Mouse (Mus musculus) liver, embryonic 15.5 days (tissue): ENCODE measurements around the gene Lrrc28. TPM values are rescaled to one million over a fixed set of nuclear protein-coding genes. Genes with fewer than 3 reads are reported as not detected.

Experiments used
- ATAC-seq: fragments of 200-750 bp; cut with Nextera tagmentation; 2 replicates; pipeline ENCODE4 v1.8.0; 2017; ENCODE audit warnings: moderate number of reproducible peaks, mild to moderate bottlenecking, moderate library complexity; ENCODE audit not compliant: insufficient read depth
- H3K27ac ChIP-seq: fragments of 300-500 bp; sonication (generic); replicated peaks from 2 replicates; pipeline ENCODE4 v1.5.1; 2015; ENCODE audit warnings: mild to moderate bottlenecking, inconsistent platforms
- H3K27me3 ChIP-seq: fragments of 300-500 bp; sonication (generic); 2 replicates; pipeline ENCODE4 v1.6.1; 2015; ENCODE audit warnings: mild to moderate bottlenecking, inconsistent platforms
- H3K36me3 ChIP-seq: fragments of 300-500 bp; sonication (generic); replicated peaks from 2 replicates; pipeline ENCODE4 v1.6.1; 2015; ENCODE audit warnings: moderate library complexity, mild to moderate bottlenecking, inconsistent platforms
- H3K4me1 ChIP-seq: fragments of 300-500 bp; sonication (generic); replicated peaks from 2 replicates; pipeline ENCODE4 v1.6.1; 2015; ENCODE audit warnings: inconsistent platforms
- H3K4me2 ChIP-seq: fragments of 300-500 bp; sonication (generic); 2 replicates; pipeline ENCODE4 v1.6.1; 2015; ENCODE audit warnings: moderate library complexity, mild to moderate bottlenecking, inconsistent platforms
- H3K4me3 ChIP-seq: fragments of 300-500 bp; sonication (generic); replicated peaks from 2 replicates; pipeline ENCODE4 v1.5.1; 2015; ENCODE audit warnings: mild to moderate bottlenecking, inconsistent platforms
- H3K9ac ChIP-seq: fragments of 300-500 bp; sonication (generic); 2 replicates; pipeline ENCODE4 v1.6.1; 2015; ENCODE audit warnings: moderate library complexity, mild to moderate bottlenecking, inconsistent platforms
- H3K9me3 ChIP-seq: fragments of 300-500 bp; sonication (generic); replicated peaks from 2 replicates; pipeline ENCODE4 v1.6.1; 2016; ENCODE audit warnings: inconsistent platforms
- WGBS: fragments of 180-500 bp; shearing (Covaris S2); methylation state at CpG from one replicate; pipeline ENCODE4 v1.1.7; 2015; ENCODE audit warnings: mixed read lengths; ENCODE audit not compliant: insufficient replicate concordance; 5-methylcytosine and 5-hydroxymethylcytosine counted together
- polyA plus RNA-seq: library from polyadenylated mRNA; unstranded; fragments of >200 nt; fragmentation: Nextera tagmentation; extraction: Ambion mirVana; gene quantifications from 2 replicates; pipeline ENCODE4 v1.2.1, GENCODE M21; 2015

The Lrrc28 gene
- polyA plus RNA-seq, 1 experiment from 2014 or later, result 7.9 TPM

GRCm38 (mm10) chr7:67617646-67618045 lies 27.4 kb downstream of the Lrrc28 start:
- Histone ChIP-seq H3K4me2 (no peak overlapping the region), H3K27me3 (no peaks in the 10 kb centered on the region), H3K9me3 (no peaks in the 10 kb centered on the region), H3K4me3 (no peak overlapping the region), H3K9ac (no peak overlapping the region), H3K4me1 (no peaks in the 10 kb centered on the region), H3K36me3 (no peaks in the 10 kb centered on the region), H3K27ac (no peak overlapping the region)
- no peak for ATAC-seq
- WGBS, result 73% methylated on average over 10 of the region's 10 CpGs

GRCm38 (mm10) chr7:67616890-67617289 lies 28.2 kb downstream of the Lrrc28 start:
- Histone ChIP-seq H3K4me1 (no peaks in the 10 kb centered on the region), H3K9ac (no peak overlapping the region), H3K27me3 (no peaks in the 10 kb centered on the region), H3K27ac (no peak overlapping the region), H3K36me3 (no peaks in the 10 kb centered on the region), H3K4me2 (no peak overlapping the region), H3K9me3 (no peaks in the 10 kb centered on the region), H3K4me3 (no peak overlapping the region)
- no peak for ATAC-seq
- 61% methylated on average over 4 of the region's 4 CpGs for WGBS

- WGBS, result 62% methylated on average over 7 of the region's 7 CpGs
- no peak overlapping the region for H3K4me2 ChIP-seq
- H3K27ac ChIP-seq, result no peak overlapping the region
- no peak for ATAC-seq
- H3K4me3 ChIP-seq, result no peak overlapping the region
- H3K9me3 ChIP-seq, result no peaks in the 10 kb centered on the region
- no peaks in the 10 kb centered on the region for H3K4me1 ChIP-seq
- H3K36me3 ChIP-seq, result no peaks in the 10 kb centered on the region
- no peak overlapping the region for H3K9ac ChIP-seq
- H3K27me3 ChIP-seq, result no peaks in the 10 kb centered on the region
Measured at GRCm38 (mm10) chr7:67614464-67614861, 30.6 kb downstream of the Lrrc28 start.

- Histone ChIP-seq H3K4me1 (no peaks in the 10 kb centered on the region), H3K27me3 (no peaks in the 10 kb centered on the region), H3K27ac (no peak overlapping the region), H3K4me2 (no peak overlapping the region), H3K9me3 (no peaks in the 10 kb centered on the region), H3K4me3 (no peak overlapping the region), H3K36me3 (no peaks in the 10 kb centered on the region), H3K9ac (no peak overlapping the region)
- 61% methylated on average over 10 of the region's 10 CpGs for WGBS
- no peak for ATAC-seq
Measured at GRCm38 (mm10) chr7:67613795-67614463, 31.1 kb downstream of the Lrrc28 start.

- Histone ChIP-seq H3K4me1 (no peaks in the 10 kb centered on the region), H3K4me2 (no peak overlapping the region), H3K27me3 (no peaks in the 10 kb centered on the region), H3K4me3 (no peak overlapping the region), H3K27ac (no peak overlapping the region), H3K9ac (no peak overlapping the region), H3K36me3 (no peaks in the 10 kb centered on the region), H3K9me3 (no peaks in the 10 kb centered on the region)
- WGBS, result 66% methylated on average over 4 of the region's 4 CpGs
- ATAC-seq, result no peak
Measured at GRCm38 (mm10) chr7:67608348-67609024, 36.6 kb downstream of the Lrrc28 start.

- ATAC-seq, result no peak
- Histone ChIP-seq H3K36me3 (no peaks in the 10 kb centered on the region), H3K4me3 (no peak overlapping the region), H3K9ac (no peak overlapping the region), H3K4me2 (no peak overlapping the region), H3K4me1 (no peaks in the 10 kb centered on the region), H3K27ac (no peak overlapping the region), H3K9me3 (no peaks in the 10 kb centered on the region), H3K27me3 (no peaks in the 10 kb centered on the region)
- 66% methylated on average over 5 of the region's 5 CpGs for WGBS
Measured at GRCm38 (mm10) chr7:67607669-67608347, 37.3 kb downstream of the Lrrc28 start.

GRCm38 (mm10) chr7:67606250-67606649 lies 38.8 kb downstream of the Lrrc28 start:
- H3K4me2 ChIP-seq, result no peak overlapping the region
- ATAC-seq, result no peak
- no peaks in the 10 kb centered on the region for H3K4me1 ChIP-seq
- no peak overlapping the region for H3K9ac ChIP-seq
- no peak overlapping the region for H3K27ac ChIP-seq
- no peaks in the 10 kb centered on the region for H3K27me3 ChIP-seq
- H3K4me3 ChIP-seq, result no peak overlapping the region
- no peaks in the 10 kb centered on the region for H3K36me3 ChIP-seq
- no peaks in the 10 kb centered on the region for H3K9me3 ChIP-seq
- WGBS, result 53% methylated on average over 1 of the region's 1 CpGs

GRCm38 (mm10) chr7:67605114-67605513 lies 40.0 kb downstream of the Lrrc28 start:
- no peak for ATAC-seq
- H3K9ac ChIP-seq, result no peak overlapping the region
- no peaks in the 10 kb centered on the region for H3K4me1 ChIP-seq
- no peak overlapping the region for H3K4me3 ChIP-seq
- H3K27ac ChIP-seq, result no peak overlapping the region
- no peaks in the 10 kb centered on the region for H3K36me3 ChIP-seq
- no peaks in the 10 kb centered on the region for H3K27me3 ChIP-seq
- H3K9me3 ChIP-seq, result no peaks in the 10 kb centered on the region
- H3K4me2 ChIP-seq, result no peak overlapping the region
- WGBS, result 78% methylated on average over 6 of the region's 6 CpGs

GRCm38 (mm10) chr7:67598050-67598449 lies 47.0 kb downstream of the Lrrc28 start:
- Histone ChIP-seq H3K4me1 (0 out of 2 replicates have a peak, but pooled peaks cover 2% of the 10 kb centered on the region), H3K36me3 (no peaks in the 10 kb centered on the region), H3K27me3 (no peaks in the 10 kb centered on the region), H3K4me3 (no peak overlapping the region), H3K4me2 (no peak overlapping the region), H3K9me3 (no peaks in the 10 kb centered on the region), H3K9ac (no peak overlapping the region), H3K27ac (no peak overlapping the region)
- no peak for ATAC-seq
- WGBS, result 82% methylated on average over 3 of the region's 3 CpGs

- Histone ChIP-seq H3K27me3 (no peaks in the 10 kb centered on the region), H3K4me3 (no peak overlapping the region), H3K4me1 (0 out of 2 replicates have a peak, but pooled peaks cover 2% of the 10 kb centered on the region), H3K9ac (no peak overlapping the region), H3K4me2 (no peak overlapping the region), H3K27ac (no peak overlapping the region), H3K9me3 (no peaks in the 10 kb centered on the region), H3K36me3 (no peaks in the 10 kb centered on the region)
- WGBS, result 34% methylated on average over 1 of the region's 1 CpGs
- no peak for ATAC-seq
Measured at GRCm38 (mm10) chr7:67596961-67597360, 48.1 kb downstream of the Lrrc28 start.

- Histone ChIP-seq H3K27me3 (no peaks in the 10 kb centered on the region), H3K9ac (no peak overlapping the region), H3K36me3 (no peaks in the 10 kb centered on the region), H3K4me1 (0 out of 2 replicates have a peak, but pooled peaks cover 2% of the 10 kb centered on the region), H3K4me3 (no peak overlapping the region), H3K27ac (no peak overlapping the region), H3K9me3 (no peaks in the 10 kb centered on the region), H3K4me2 (no peak overlapping the region)
- WGBS, result 30% methylated on average over 1 of the region's 1 CpGs
- no peak for ATAC-seq
Measured at GRCm38 (mm10) chr7:67596322-67596721, 48.7 kb downstream of the Lrrc28 start.
